Mouse (Mus musculus) testis, postnatal 14 days (tissue): ENCODE data around the gene Camk1g.

ENCODE experiments used
- DNase-seq: peaks from one replicate; pipeline ENCODE4 v3.0.0; 2021; ENCODE audit warnings: low spot score

Gene Camk1g

GRCm38 (mm10) chr1:193370096-193370495 is at the start of gene Camk1g:
Gene Camk1g (minus strand): TSS chr1:193370298.
- DNase-seq = no peak

DNA sequence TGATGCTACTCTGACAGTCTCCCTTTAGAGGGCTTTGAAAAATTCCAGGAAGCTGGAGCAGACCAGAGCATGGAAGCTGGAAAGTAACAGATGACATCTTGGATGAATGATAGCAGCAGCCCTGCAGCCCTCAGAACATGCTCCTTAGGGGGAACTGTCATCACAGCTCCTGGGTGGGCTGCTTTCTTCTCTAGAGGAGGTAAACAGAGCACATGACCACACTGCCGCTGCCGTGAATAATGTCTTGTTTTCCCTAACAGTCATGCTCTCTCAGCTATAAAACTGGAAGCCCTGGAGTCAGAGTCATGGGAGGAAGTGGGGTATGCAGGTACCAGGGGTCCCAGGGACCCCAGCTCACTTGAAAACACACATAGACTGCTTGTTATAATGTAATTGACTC is 49.1 kb upstream of the Camk1g start:
- no peak for DNase-seq

GRCm38 (mm10) chr1:193418656-193419055 is 48.6 kb upstream of the Camk1g start:
- DNase-seq = no peak

- DNase-seq = no peak
Observed at GRCm38 (mm10) chr1:193414067-193414466, 44.0 kb upstream of the Camk1g start.

GRCm38 (mm10) chr1:193413368-193414000 is 43.4 kb upstream of the Camk1g start:
- DNase-seq = no peak

- no peak for DNase-seq
Observed at GRCm38 (mm10) chr1:193407487-193407886, 37.4 kb upstream of the Camk1g start.

GRCm38 (mm10) chr1:193406059-193406642 is 36.1 kb upstream of the Camk1g start:
- DNase-seq = no peak

- no peak for DNase-seq
Observed at GRCm38 (mm10) chr1:193401695-193402094, 31.6 kb upstream of the Camk1g start.

DNA sequence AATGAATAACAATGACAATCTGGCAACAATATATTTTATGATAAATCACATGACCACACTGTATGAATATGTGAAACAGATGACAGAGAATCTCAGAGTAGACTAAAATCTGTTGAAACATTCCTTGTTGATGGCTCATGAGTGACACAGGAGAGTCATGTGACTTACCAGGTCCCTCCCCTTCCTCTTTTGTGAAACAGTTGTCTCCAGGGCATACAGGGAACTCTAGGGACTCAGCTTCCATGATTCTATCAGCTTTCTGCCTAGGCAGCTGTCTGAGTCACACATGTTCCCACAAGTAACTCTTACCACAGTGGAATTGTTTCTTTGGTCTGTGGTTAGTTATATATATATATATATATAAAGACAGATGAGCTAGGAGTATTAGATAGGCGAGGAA is 30.2 kb upstream of the Camk1g start:
- no peak for DNase-seq

DNA sequence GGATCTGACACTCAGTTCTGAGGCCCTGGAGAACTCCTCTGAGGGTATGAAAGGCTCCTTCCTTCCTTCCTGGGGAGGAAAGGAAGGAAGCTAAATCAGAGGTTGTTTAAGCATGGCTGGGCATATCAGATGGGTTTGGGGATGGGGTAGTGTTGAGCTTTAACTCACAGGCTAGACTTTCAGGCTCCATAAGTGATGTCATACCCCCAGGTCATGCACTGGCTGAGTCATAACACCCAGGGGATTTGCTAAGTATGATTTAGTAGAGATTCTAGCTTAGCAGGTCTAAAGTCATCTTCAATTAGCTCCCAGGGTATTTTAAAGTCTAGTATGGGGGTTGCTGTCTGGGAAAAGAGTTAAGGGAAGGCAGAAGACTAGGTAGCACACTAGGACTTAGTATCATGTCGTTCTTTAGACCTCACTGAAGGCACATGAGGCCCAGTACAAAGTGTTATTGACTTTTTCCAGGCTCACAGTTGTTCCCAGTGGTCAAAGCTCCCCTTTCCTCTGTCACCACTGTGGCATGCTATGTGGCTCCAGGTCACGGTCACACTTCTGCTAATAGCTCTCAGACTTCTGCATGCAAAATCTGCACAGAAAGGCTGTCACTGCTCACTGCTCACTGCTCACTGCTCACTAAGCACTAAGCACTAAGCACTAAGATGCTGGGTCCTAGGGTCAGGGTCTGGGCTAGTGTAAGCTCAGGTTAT is 28.8 kb upstream of the Camk1g start:
- no peak for DNase-seq

DNA sequence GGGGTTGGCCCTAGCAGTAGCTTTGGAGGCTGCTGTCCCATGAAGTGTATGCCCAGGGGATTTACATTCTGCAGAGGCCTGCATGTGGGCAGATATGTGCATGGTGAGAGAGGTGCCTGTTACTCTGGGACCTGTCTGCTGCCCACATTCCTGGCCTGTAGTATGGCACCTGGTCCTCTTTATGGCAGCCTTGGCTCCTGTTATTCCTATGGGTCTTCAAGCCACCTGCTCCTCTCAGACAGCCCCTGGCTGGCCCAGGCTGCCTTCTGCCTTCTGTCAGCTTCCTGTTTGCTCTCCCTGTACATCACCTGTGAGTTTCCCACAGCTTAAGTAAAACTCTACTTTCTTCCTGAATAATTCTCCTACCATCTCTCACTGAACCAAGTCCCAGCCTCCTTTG is 27.0 kb upstream of the Camk1g start:
- no peak for DNase-seq

GRCm38 (mm10) chr1:193392266-193392665 is 22.2 kb upstream of the Camk1g start:
- no peak for DNase-seq

DNA sequence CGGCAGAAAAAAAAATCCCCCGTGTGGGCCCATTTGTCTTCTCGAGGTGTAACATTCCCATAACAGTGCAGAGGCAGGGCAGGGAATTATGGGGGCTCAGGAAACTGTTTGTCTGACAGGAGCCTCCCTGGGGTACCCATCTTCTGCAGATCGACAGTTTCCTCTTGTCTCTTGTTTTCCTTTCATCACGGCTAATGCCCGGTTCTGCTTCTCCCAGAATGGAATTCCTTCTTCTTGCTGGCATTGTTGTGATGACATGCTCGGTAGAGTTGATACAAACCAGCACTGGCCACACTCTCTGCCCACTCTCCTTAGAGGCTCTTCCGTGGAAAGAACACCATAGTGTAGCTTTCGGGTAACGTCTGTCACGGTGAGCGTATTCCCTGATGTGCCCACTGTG is 19.9 kb upstream of the Camk1g start:
- no peak for DNase-seq

- no peak for DNase-seq
Observed at GRCm38 (mm10) chr1:193389505-193389904, 19.4 kb upstream of the Camk1g start.

DNA sequence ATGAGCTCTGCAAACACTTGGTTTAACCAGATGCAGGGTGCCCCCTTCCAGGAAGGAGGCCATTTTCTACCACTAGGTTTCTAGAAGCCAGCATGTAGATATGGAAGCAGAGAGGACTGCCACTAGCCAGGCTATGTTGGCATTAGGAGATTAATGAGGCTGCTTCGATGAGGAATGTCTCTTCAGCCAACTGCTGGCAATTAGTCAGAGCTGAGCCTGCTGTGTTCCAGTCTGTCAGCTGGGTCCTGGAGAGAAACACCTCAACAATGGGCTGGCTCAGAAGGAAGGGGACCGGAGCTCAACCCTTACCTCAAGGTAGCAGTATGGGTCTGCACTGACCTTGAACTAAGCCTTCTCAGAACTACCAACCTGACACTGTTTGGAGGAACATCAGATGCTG is 17.1 kb upstream of the Camk1g start:
- DNase-seq = no peak

DNA sequence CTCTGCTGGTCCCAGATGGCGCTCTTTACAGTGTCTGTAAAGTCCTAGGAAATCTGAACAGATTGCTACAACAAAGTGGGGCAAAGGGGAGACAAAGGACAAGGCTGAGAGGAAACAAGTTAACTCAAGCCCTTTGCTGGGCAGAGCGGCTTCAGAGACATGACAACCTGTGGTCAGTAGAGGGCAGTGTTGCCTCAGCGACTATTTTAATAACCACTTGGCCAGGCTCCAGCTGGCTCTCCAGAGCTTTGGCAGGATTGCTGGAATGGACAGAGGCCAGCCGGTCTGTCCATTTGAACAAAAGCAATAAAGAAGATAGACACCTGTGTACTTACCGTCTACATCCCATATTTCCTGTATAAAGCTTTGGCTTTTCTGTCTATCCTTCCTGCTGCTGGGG is 16.0 kb upstream of the Camk1g start:
- peak; percentile 57 for DNase-seq

DNA sequence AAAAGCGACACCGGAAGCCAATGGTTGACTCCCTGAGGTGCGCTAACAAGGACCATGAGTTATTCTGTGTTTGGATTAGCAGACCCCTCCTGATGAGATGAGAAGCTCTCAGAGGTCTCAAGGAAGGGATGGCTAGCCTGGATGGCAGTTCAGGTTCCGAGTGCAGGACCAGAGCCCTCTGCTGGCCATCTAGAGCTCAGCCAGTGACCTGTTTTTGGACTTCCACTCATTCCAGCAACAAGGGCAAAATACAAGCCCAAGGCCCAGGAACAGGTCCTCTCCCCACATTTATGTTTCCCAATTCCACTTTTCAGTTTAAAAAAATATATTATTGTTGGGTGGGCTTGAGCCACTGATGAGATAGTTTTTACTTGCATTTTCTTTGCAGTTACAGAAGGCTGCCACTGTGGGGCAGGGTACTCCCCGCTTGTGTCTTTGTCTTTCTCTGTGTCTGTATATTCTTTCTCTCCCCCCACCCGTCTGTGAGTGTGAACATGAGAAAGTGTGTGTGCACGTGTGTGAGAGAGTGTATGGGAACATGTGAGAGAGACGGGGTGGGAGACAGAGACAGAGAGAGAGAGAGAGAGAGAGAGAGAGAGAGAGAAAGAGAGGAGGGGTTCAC is 12.9 kb upstream of the Camk1g start:
- DNase-seq = peak; percentile 24

DNA sequence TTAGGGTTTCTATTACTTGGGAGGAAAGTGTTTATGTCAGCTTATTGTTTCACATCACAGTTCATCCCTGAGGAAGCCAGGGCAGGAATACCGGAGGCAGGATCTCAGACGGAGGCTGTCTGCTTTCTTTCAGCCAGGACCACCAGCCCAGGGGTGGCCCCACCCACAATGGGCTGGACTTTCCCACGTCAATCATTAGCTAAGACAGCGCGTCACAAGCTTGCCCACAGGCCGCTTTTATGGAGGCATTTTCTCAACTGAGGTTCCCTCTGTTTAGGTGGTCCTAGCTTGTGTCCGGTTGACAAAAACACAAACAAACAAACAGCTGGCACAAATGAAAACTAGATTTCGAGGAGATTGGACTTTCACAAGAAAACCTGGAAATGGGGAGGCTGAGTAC is 12.3 kb upstream of the Camk1g start:
- peak; percentile 17 for DNase-seq

- DNase-seq = no peak
Observed at GRCm38 (mm10) chr1:193381597-193382404, 11.7 kb upstream of the Camk1g start.

- DNase-seq = no peak
Observed at GRCm38 (mm10) chr1:193380877-193381276, 10.8 kb upstream of the Camk1g start.

DNA sequence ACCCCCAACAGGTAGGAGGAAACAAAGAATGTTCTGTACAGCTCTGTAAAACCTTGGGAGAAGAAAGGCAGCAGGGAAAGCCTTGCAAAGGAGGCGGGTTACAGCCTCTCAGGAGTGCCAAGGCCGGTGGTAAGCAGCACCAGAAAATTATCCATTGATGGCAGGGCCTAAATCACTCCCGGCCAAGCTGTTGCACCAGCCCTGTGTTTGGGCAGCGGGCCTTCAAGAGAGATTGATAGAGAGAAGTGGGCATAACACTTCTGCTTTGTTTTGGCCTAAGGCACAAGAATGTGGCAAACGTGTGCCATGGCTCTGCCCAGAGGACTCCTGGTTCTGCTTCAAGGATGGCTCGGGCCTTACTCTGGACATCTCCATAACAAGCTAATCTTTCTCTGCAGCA is 9.5 kb upstream of the Camk1g start:
- no peak for DNase-seq

GRCm38 (mm10) chr1:193376478-193377134 is 6.5 kb upstream of the Camk1g start:
- DNase-seq = no peak
